Mouse (Mus musculus) heart, postnatal 0 days (tissue): ENCODE results near the gene Raf1.

Experiments
- CTCF ChIP-seq: IDR thresholded peaks from 2 replicates; pipeline ENCODE4 v1.5.1; 2016; ENCODE audit warnings: antibody characterized with exemption, control low read depth, low read depth
- EP300 ChIP-seq: IDR thresholded peaks from 2 replicates; pipeline ENCODE4 v1.6.1; 2016; ENCODE audit warnings: antibody characterized with exemption, low read depth

GRCm38 (mm10) chr6:115698699-115699098 is 22.3 kb upstream of the Raf1 start:
- peak; percentile 34 for TF ChIP-seq CTCF
- no peak for TF ChIP-seq EP300
